Comparison of ENCODE assay signal across 10 mouse cellular contexts in genomic region chr12:5214266-5214665, GRCm38 (mm10).
DNase-seq lines count a peak whose midpoint lies in the region; ATAC-seq lines count a peak whose summit lies in the region.
"Had no signal": no experiment of that assay in that cellular context is flagged by ENCODE, and none has a peak within 500 bp of the region (broad histone marks: within the 10 kb centered on the region; RNA-seq: fewer than 3 reads in every experiment).

No protein-coding gene starts in this region.

- no peak overlapping the region for H3K9ac ChIP-seq in forebrain, embryonic 12.5 days
- no peak overlapping the region for H3K9ac ChIP-seq in forebrain, embryonic 16.5 days (replicated peaks; ENCODE audit: low read depth, low read length)
- no peak overlapping the region for H3K9ac ChIP-seq in kidney, embryonic 15.5 days
- H3K9ac ChIP-seq in intestine, embryonic 16.5 days (ENCODE audit: low read depth, low read length): no peak overlapping the region

- no peaks in the 10 kb centered on the region for H3K36me3 ChIP-seq in forebrain, embryonic 12.5 days (replicated peaks)
- H3K36me3 ChIP-seq in forebrain, embryonic 16.5 days (ENCODE audit: control insufficient read depth, insufficient read depth): 0 out of 2 replicates have a peak, but pooled peaks cover 2% of the 10 kb centered on the region
- no peaks in the 10 kb centered on the region for H3K36me3 ChIP-seq in kidney, embryonic 15.5 days
- H3K36me3 ChIP-seq in intestine, embryonic 16.5 days (ENCODE audit: control insufficient read depth, insufficient read depth, low read length): no peaks in the 10 kb centered on the region

- no peak for DNase-seq in kidney, postnatal 4 days
- DNase-seq in adrenal gland, postnatal 10 days: peak; percentile 53
- no peak for DNase-seq in layer of hippocampus, postnatal 36 days
- DNase-seq: B cell, adult 2 months had no signal

- H3K27me3 ChIP-seq in forebrain, embryonic 12.5 days: peaks cover 44% of the 10 kb centered on the region; the same call in 1 of the 2 replicates
- H3K27me3 ChIP-seq in forebrain, embryonic 16.5 days (replicated peaks; ENCODE audit: control insufficient read depth, insufficient read depth, low read length): no peaks in the 10 kb centered on the region; the same call in 1 of the 2 replicates
- no peaks in the 10 kb centered on the region for H3K27me3 ChIP-seq in kidney, embryonic 15.5 days
- H3K27me3 ChIP-seq in intestine, embryonic 16.5 days (replicated peaks; ENCODE audit: control insufficient read depth, insufficient read depth, low read length): no peaks in the 10 kb centered on the region

- no peak for ATAC-seq in forebrain, embryonic 12.5 days (ENCODE audit: low FRiP score)
- no peak for ATAC-seq in forebrain, embryonic 16.5 days
- no peak for ATAC-seq in kidney, embryonic 15.5 days (replicated peaks; ENCODE audit: low FRiP score)
- ATAC-seq in intestine, embryonic 16.5 days: no peak
- no peak for ATAC-seq in megakaryocyte progenitor cell, adult 5-6 weeks (replicated peaks; ENCODE audit: poor library complexity)

- peaks cover 68% of the 10 kb centered on the region for H3K4me1 ChIP-seq in forebrain, embryonic 12.5 days
- H3K4me1 ChIP-seq in forebrain, embryonic 16.5 days (replicated peaks; ENCODE audit: control insufficient read depth, insufficient read depth, low read length): peaks cover 64% of the 10 kb centered on the region
- peaks cover 31% of the 10 kb centered on the region for H3K4me1 ChIP-seq in kidney, embryonic 15.5 days
- H3K4me1 ChIP-seq in intestine, embryonic 16.5 days (ENCODE audit: control insufficient read depth, insufficient read depth, low read length): peaks cover 12% of the 10 kb centered on the region

- 86% methylated on average over 9 of the region's 9 CpGs for WGBS in forebrain, embryonic 12.5 days
- 79% methylated on average over 9 of the region's 9 CpGs for WGBS in forebrain, embryonic 16.5 days
- WGBS in kidney, embryonic 15.5 days: 79% methylated on average over 9 of the region's 9 CpGs
- 71% methylated on average over 9 of the region's 9 CpGs for WGBS in intestine, embryonic 16.5 days

- no peaks in the 10 kb centered on the region for H3K9me3 ChIP-seq in forebrain, embryonic 12.5 days
- no peaks in the 10 kb centered on the region for H3K9me3 ChIP-seq in forebrain, embryonic 16.5 days (ENCODE audit: control insufficient read depth, low read length)
- H3K9me3 ChIP-seq in kidney, embryonic 15.5 days (replicated peaks): no peaks in the 10 kb centered on the region
- no peaks in the 10 kb centered on the region for H3K9me3 ChIP-seq in intestine, embryonic 16.5 days (ENCODE audit: control insufficient read depth, low read length)

- no peak overlapping the region for H3K4me3 ChIP-seq in forebrain, embryonic 12.5 days (replicated peaks)
- no peak overlapping the region for H3K4me3 ChIP-seq in forebrain, embryonic 16.5 days (replicated peaks; ENCODE audit: low read length)
- H3K4me3 ChIP-seq in kidney, embryonic 15.5 days (replicated peaks): no peak overlapping the region
- no peak overlapping the region for H3K4me3 ChIP-seq in intestine, embryonic 16.5 days (ENCODE audit: low read length)
- H3K4me3 ChIP-seq: myocyte had no signal

- H3K4me2 ChIP-seq in forebrain, embryonic 12.5 days: no peak overlapping the region
- H3K4me2 ChIP-seq in forebrain, embryonic 16.5 days (ENCODE audit: low read length): no peak overlapping the region
- H3K4me2 ChIP-seq in kidney, embryonic 15.5 days: no peak overlapping the region
- no peak overlapping the region for H3K4me2 ChIP-seq in intestine, embryonic 16.5 days (ENCODE audit: low read depth, low read length)

- H3K27ac ChIP-seq in forebrain, embryonic 12.5 days: 0 out of 2 replicates have a peak overlapping the region, but pooled peaks have one; percentile 63
- H3K27ac ChIP-seq in forebrain, embryonic 16.5 days (ENCODE audit: low read length): no peak overlapping the region
- peak overlapping the region; percentile 72 for H3K27ac ChIP-seq in kidney, embryonic 15.5 days
- peak overlapping the region; percentile 51 for H3K27ac ChIP-seq in intestine, embryonic 16.5 days (ENCODE audit: low read length)
